Mouse (Mus musculus) forebrain, postnatal 0 days (tissue): ENCODE measurements at regions not wholly inside any gene's neighbourhood (a gene's known extent, or its start where the extent isn't known, plus 50 kb on each side); places are given as distances from the start of the nearest gene placed in this dataset.

Experiments
- ATAC-seq: fragments of 200-750 bp; cut with Nextera tagmentation; 2 replicates; pipeline ENCODE4 v1.8.0; 2017; ENCODE audit warnings: mild to moderate bottlenecking, moderate library complexity
- DNase-seq: peaks from one replicate; pipeline ENCODE4 v3.0.0-alpha.2; 2015
- H3K27ac ChIP-seq: fragments of 300-500 bp; sonication (generic); 2 replicates; pipeline ENCODE4 v1.5.1; 2014; ENCODE audit warnings: low read depth, mild to moderate bottlenecking, antibody characterized with exemption, low read length, moderate library complexity, mixed read lengths
- H3K27me3 ChIP-seq: fragments of 300-500 bp; sonication (generic); 2 replicates; pipeline ENCODE4 v1.6.1; 2014; ENCODE audit warnings: mild to moderate bottlenecking, low read length, mixed read lengths; ENCODE audit not compliant: insufficient read depth
- H3K36me3 ChIP-seq: fragments of 300-500 bp; sonication (generic); 2 replicates; pipeline ENCODE4 v1.6.1; 2014; ENCODE audit warnings: mild to moderate bottlenecking, moderate library complexity; ENCODE audit not compliant: insufficient read depth
- H3K4me1 ChIP-seq: fragments of 300-500 bp; sonication (generic); 2 replicates; pipeline ENCODE4 v1.6.1; 2014; ENCODE audit warnings: antibody characterized with exemption; ENCODE audit not compliant: insufficient read depth
- H3K4me2 ChIP-seq: fragments of 300-500 bp; sonication (generic); 2 replicates; pipeline ENCODE4 v1.6.1; 2014; ENCODE audit warnings: low read depth, mild to moderate bottlenecking, moderate library complexity
- H3K4me3 ChIP-seq: fragments of 300-500 bp; sonication (generic); 2 replicates; pipeline ENCODE4 v1.5.1; 2014; ENCODE audit warnings: low read depth, low read length, mixed read lengths
- H3K9ac ChIP-seq: fragments of 300-500 bp; sonication (generic); 2 replicates; pipeline ENCODE4 v1.6.1; 2014; ENCODE audit warnings: mild to moderate bottlenecking
- H3K9me3 ChIP-seq: fragments of 300-500 bp; sonication (generic); 2 replicates; pipeline ENCODE4 v1.6.1; 2016; ENCODE audit warnings: low read length
- CTCF ChIP-seq: sonication (generic); IDR thresholded peaks from 2 replicates; pipeline ENCODE4 v1.5.1; 2016; ENCODE audit warnings: antibody characterized with exemption, control low read depth, low read depth
- WGBS: fragments of 180-500 bp; shearing (Covaris S2); extraction: QIAGEN DNeasy Blood & Tissue Kit; methylation state at CpG from one replicate; pipeline ENCODE4 v1.1.7; 2014; 5-methylcytosine and 5-hydroxymethylcytosine counted together

DNA sequence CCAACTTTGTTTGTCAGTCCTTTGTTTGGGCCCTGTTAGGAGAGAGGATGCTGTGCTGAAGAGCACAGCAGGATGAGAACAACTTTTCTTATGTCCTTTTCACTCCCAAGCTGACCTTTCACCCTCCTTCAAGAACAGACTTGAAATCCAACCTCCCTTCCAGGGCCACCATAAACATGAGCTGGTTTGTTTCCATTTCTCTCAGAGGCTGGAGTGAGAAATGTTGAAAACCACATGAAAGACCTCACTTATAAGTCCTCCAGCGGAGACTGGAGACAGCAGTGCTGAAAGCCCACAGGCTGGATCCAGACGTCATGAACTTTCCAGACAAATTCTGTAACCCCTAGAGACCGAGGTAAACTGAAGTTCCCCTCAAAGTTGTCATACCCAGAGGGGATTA, 761.3 kb downstream of the Flrt2 start:
- Histone ChIP-seq H3K9ac (no peak overlapping the region), H3K4me3 (no peak overlapping the region), H3K27me3 (no peaks in the 10 kb centered on the region), H3K4me2 (no peak overlapping the region), H3K4me1 (no peaks in the 10 kb centered on the region), H3K27ac (no peak overlapping the region), H3K9me3 (no peaks in the 10 kb centered on the region), H3K36me3 (no peaks in the 10 kb centered on the region)
- ATAC-seq (no peak), DNase-seq (no peak)
- WGBS, result 13% methylated on average over 3 of the region's 3 CpGs
- no peak for TF ChIP-seq CTCF

GRCm38 (mm10) chr12:96476344-96476743, 784.3 kb downstream of the Flrt2 start:
- no peak for DNase-seq
- Histone ChIP-seq H3K27me3 (no peaks in the 10 kb centered on the region), H3K27ac (no peak overlapping the region), H3K4me1 (no peaks in the 10 kb centered on the region), H3K4me2 (no peak overlapping the region), H3K9ac (no peak overlapping the region), H3K9me3 (no peaks in the 10 kb centered on the region), H3K4me3 (no peak overlapping the region), H3K36me3 (no peaks in the 10 kb centered on the region)
- no peak for ATAC-seq
- 68% methylated on average over 3 of the region's 3 CpGs for WGBS
- no peak for TF ChIP-seq CTCF

GRCm38 (mm10) chr12:96488448-96488960, 796.5 kb downstream of the Flrt2 start:
- H3K4me3 ChIP-seq, result no peak overlapping the region
- H3K9me3 ChIP-seq, result no peaks in the 10 kb centered on the region
- no peak overlapping the region for H3K9ac ChIP-seq
- ATAC-seq, result peak; percentile 62
- DNase-seq, result peak; percentile 46
- H3K36me3 ChIP-seq, result no peaks in the 10 kb centered on the region
- 52% methylated on average over 1 of the region's 1 CpGs for WGBS
- no peak for TF ChIP-seq CTCF
- no peak overlapping the region for H3K27ac ChIP-seq
- no peaks in the 10 kb centered on the region for H3K27me3 ChIP-seq
- no peak overlapping the region for H3K4me2 ChIP-seq
- H3K4me1 ChIP-seq, result no peaks in the 10 kb centered on the region

- Histone ChIP-seq H3K9me3 (no peaks in the 10 kb centered on the region), H3K4me3 (no peak overlapping the region), H3K9ac (no peak overlapping the region), H3K27ac (no peak overlapping the region), H3K4me2 (no peak overlapping the region), H3K27me3 (no peaks in the 10 kb centered on the region), H3K36me3 (no peaks in the 10 kb centered on the region), H3K4me1 (no peaks in the 10 kb centered on the region)
- DNase-seq (no peak), ATAC-seq (no peak)
- TF ChIP-seq CTCF, result no peak
- 81% methylated on average over 1 of the region's 1 CpGs for WGBS
Observed at GRCm38 (mm10) chr12:96509658-96510057, 817.6 kb downstream of the Flrt2 start.

GRCm38 (mm10) chr12:96558824-96559223, 866.8 kb downstream of the Flrt2 start:
- WGBS, result 41% methylated on average over 1 of the region's 1 CpGs
- no peaks in the 10 kb centered on the region for H3K27me3 ChIP-seq
- H3K4me2 ChIP-seq, result no peak overlapping the region
- no peak overlapping the region for H3K4me3 ChIP-seq
- TF ChIP-seq CTCF, result no peak
- no peak overlapping the region for H3K27ac ChIP-seq
- H3K36me3 ChIP-seq, result no peaks in the 10 kb centered on the region
- DNase-seq, result no peak
- no peaks in the 10 kb centered on the region for H3K4me1 ChIP-seq
- no peak overlapping the region for H3K9ac ChIP-seq
- no peaks in the 10 kb centered on the region for H3K9me3 ChIP-seq
- peak; percentile 58; the same call in 1 of the 2 replicates for ATAC-seq

DNA sequence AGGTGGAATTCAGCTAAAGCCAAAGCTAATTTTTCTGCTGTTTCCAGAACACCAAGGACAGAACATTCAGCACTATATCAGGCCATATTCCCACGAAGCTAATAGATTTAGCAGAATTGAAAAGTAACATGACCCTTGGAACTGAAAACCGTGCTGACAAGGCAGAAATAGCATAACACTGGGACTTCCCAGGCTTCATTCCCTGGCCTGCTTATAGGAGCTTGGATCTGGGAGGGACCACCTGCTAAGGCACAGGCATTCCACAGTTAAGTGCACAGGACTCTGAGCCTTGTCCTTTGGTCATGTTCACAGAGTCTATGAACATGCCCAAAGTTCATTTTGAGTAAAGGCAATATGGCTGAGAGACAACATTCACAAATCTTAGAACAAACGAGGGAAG, 902.8 kb downstream of the Flrt2 start:
- Histone ChIP-seq H3K4me3 (no peak overlapping the region), H3K9me3 (no peaks in the 10 kb centered on the region), H3K36me3 (no peaks in the 10 kb centered on the region), H3K4me1 (no peaks in the 10 kb centered on the region), H3K9ac (no peak overlapping the region), H3K27me3 (no peaks in the 10 kb centered on the region), H3K4me2 (no peak overlapping the region), H3K27ac (no peak overlapping the region)
- DNase-seq, result no peak
- WGBS, result 64% methylated on average over 3 of the region's 3 CpGs
- ATAC-seq, result no peak
- TF ChIP-seq CTCF, result no peak

- H3K4me1 ChIP-seq, result no peaks in the 10 kb centered on the region
- H3K9me3 ChIP-seq, result no peaks in the 10 kb centered on the region
- no peak overlapping the region for H3K9ac ChIP-seq
- H3K4me3 ChIP-seq, result no peak overlapping the region
- DNase-seq (no peak), ATAC-seq (no peak)
- no peaks in the 10 kb centered on the region for H3K27me3 ChIP-seq
- no peak overlapping the region for H3K27ac ChIP-seq
- no peaks in the 10 kb centered on the region for H3K36me3 ChIP-seq
- WGBS, result 91% methylated on average over 2 of the region's 2 CpGs
- H3K4me2 ChIP-seq, result no peak overlapping the region
- TF ChIP-seq CTCF, result no peak
Observed at GRCm38 (mm10) chr12:96615134-96615533, 923.1 kb downstream of the Flrt2 start.

DNA sequence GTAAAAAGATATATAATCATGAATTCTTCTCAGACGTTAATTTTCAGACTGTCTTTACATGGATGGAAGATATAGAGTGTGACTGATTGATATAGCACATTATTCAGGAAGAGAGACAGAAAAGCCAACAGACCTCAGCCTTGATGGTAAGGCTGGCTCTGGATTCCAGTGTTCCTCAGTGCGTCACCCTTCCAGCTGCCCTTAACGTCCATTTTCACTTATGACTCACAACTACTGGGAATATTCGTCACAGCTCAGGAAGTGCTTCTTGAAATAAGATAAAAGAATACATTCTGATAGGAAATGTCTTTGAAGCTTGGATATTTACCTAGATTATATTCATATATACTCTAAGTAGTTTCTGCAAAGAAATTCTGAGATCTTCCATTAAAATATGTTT, 923.8 kb downstream of the Flrt2 start:
- TF ChIP-seq CTCF, result no peak
- Histone ChIP-seq H3K36me3 (no peaks in the 10 kb centered on the region), H3K4me2 (no peak overlapping the region), H3K4me3 (no peak overlapping the region), H3K9me3 (no peaks in the 10 kb centered on the region), H3K4me1 (no peaks in the 10 kb centered on the region), H3K9ac (no peak overlapping the region), H3K27me3 (no peaks in the 10 kb centered on the region), H3K27ac (no peak overlapping the region)
- WGBS, result 87% methylated on average over 4 of the region's 4 CpGs
- ATAC-seq (no peak), DNase-seq (no peak)
